Mouse (Mus musculus) lung, postnatal 4 days (tissue): ENCODE data around the gene Arfgap2.
"Not testable (repeated sequence)": the region's sequence is repeated elsewhere in the genome, so short reads cannot be mapped to it uniquely, and the experiment has no call there.

Experiments
- DNase-seq, 2 experiments: peaks; one replicate each; pipeline ENCODE4 v3.0.0; 2021

Arfgap2 gene

DNA sequence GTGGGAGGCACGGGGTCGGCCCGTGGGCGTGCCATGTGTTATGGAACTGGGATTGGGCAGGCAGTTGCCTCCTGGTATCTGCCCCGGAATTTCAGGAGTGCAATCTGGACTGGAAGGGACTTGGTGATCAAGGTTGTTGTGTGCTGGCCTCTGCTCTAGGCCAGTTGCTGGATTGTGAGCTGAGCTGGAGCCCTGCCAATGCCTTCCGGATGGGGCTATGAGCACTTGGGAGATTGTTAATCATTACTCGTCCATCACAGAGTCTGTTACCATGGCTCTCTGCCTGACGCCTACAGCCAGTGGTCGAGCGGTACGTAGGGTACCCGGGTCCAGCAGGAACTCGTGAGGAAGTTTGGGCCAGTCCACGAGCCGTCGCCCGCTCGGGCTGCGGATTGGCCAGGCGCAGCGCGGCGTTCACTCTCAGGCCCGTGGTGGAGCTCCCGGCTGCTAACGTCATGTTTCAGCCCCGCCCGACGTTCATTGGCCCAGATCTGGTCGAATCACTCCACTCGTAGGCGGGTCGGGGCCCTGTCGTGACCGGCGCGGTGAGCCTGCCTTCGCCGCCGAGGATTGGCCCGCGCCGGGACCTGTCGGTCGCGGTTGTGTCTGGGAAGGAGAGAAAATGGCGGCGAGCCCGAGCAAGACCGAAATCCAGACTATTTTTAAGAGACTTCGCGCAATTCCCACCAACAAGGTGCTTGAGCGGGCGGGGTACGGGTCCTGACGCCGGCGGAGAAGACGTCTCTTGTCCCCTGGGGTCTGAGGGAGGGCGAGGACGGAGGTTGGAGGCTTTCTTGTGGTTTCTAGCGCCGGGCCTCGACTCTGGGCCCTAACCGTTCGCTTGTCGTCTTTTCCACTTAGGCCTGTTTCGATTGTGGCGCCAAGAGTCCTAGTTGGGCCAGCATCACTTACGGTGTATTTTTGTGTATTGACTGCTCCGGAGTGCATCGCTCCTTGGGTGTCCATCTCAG is at the start of gene Arfgap2:
TSS of gene Arfgap2 (plus strand) at position 264 of the 971 bp plus-strand sequence.
- peak; percentile 98 to 99 for DNase-seq

DNA sequence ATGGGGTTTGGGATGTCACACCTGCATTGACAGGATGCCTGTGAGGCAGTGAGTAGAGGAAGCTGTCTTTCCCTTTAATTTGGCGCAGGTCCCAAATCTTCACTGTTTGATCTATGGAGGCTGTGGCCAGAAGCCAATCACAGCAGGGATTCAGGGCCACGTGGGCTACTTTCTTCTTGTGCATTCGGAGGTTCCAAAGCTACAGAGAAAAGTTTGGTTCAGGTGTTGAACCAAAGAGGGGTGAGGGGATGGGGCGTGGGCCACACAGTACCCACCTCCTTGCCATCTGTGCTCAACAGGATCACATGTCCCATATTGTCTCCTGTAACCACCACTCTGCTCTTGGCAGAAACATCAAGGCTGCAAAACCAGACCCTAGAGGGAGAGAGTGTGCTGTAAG is 47.7 kb upstream of the Arfgap2 start:
- peak in 1 of 2 experiments; percentile 18 for DNase-seq

GRCm38 (mm10) chr2:91220501-91220900 is 44.3 kb upstream of the Arfgap2 start:
- no peak for DNase-seq

DNA sequence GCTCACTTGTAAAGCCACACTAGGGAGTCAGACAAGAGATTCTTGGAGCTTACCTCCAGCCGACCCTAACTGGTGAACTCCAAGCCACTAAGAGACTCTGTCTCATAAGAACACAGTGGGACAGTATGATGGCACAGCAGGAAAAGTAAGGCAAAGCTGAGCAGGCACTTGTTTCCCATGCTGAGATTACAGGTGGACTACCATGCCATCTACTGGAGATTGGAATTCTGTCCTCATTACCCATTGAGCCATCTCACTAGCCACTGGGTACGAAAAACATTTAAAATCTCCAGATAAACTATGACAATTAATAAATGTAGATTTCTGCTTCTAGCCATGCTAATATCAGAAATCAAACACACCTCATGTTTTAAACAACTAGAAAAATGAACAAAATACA is 41.2 kb upstream of the Arfgap2 start:
- no peak for DNase-seq

DNA sequence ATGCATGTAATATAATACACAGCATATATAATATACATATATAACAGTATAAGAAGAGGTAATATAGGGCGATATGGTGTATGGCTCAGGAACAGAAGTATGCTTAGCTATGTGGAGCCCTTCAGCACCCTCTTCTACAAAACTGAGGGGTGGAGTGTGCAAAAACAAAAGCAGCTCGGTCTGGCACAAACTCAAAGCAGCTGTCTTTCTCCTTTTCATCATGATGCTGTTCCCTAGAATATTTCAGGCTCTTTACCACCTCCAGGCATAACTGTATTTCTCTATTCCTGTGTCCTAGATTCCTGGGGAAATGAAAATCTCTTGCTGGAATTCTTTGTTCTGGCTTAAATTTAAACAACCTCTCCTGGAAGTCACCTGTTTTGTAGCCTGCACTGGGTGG is 35.0 kb upstream of the Arfgap2 start:
- no peak for DNase-seq

GRCm38 (mm10) chr2:91236601-91237510 is 27.9 kb upstream of the Arfgap2 start, which contains the start of gene Ddb2:
Gene Ddb2 (minus strand): TSS chr2:91236982.
- peak; percentile 95 to 96 for DNase-seq

- not testable (repeated sequence) for DNase-seq
Observed at GRCm38 (mm10) chr2:91237511-91238080, 27.2 kb upstream of the Arfgap2 start.

- no peak for DNase-seq
Observed at GRCm38 (mm10) chr2:91242547-91242946, 22.2 kb upstream of the Arfgap2 start.

GRCm38 (mm10) chr2:91243416-91243815 is 21.4 kb upstream of the Arfgap2 start:
- no peak for DNase-seq

- no peak for DNase-seq
Observed at GRCm38 (mm10) chr2:91244557-91245228, 20.1 kb upstream of the Arfgap2 start.

GRCm38 (mm10) chr2:91248366-91248765 is 16.4 kb upstream of the Arfgap2 start:
- no peak for DNase-seq

- no peak for DNase-seq
Observed at GRCm38 (mm10) chr2:91252001-91252400, 12.8 kb upstream of the Arfgap2 start.

DNA sequence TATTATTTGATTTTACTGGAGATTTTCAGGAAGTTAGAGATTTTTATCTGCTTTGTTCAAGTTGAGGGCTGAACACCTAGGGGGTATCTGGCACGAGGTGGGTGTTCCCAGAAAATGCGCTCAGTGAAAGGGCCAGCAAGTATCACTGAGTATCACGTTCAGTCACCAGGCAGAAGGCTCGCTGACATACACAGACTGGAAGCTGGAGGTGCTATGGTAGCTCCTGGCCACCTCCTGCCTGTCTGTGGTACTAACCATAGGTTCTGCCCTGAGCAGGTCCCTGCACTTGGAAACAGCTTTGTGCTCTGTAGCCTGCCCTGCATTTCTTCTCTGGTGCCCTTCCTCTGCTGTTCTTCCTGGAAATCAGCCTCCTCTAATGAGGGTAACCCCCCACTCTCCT is 12.3 kb upstream of the Arfgap2 start:
- no peak for DNase-seq

DNA sequence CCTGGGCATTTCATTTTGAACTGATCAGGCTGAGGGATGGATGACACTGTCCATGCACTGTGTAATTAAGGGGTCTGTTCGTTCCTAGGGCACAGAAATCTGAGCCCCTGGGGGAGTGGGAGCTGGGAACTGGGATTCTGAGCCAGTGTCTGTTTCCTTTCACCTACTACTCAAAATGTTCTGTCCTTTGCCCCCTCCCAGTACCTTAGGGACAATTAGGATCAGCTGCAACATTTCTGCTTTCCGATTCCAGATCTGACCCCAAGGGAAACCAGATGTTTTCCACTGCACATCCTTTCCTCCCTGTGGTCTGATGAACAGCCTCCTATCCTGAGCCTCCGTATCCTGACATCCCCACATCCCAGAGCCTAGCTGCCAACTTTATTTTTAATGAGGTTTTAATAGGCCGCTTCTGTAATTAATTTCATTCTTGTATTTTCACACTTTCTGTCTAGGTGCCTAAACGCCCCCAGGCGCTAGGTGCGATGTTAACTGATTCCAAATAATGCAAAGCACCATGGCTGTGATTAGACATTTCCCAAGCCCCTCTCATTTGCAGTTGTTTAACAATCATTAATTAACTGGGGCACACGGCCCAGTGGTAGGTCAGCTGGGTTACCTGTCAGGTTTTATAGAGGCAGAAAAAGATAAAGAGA is 9.9 kb upstream of the Arfgap2 start:
- DNase-seq, result no peak

GRCm38 (mm10) chr2:91255661-91256150 is 9.1 kb upstream of the Arfgap2 start, which contains the start of gene Pacsin3:
Gene Pacsin3 (plus strand): TSS chr2:91255954.
- DNase-seq, result peak; percentile 31 to 49

GRCm38 (mm10) chr2:91256256-91257125 is 8.3 kb upstream of the Arfgap2 start:
- peak; percentile 73 to 81 for DNase-seq

DNA sequence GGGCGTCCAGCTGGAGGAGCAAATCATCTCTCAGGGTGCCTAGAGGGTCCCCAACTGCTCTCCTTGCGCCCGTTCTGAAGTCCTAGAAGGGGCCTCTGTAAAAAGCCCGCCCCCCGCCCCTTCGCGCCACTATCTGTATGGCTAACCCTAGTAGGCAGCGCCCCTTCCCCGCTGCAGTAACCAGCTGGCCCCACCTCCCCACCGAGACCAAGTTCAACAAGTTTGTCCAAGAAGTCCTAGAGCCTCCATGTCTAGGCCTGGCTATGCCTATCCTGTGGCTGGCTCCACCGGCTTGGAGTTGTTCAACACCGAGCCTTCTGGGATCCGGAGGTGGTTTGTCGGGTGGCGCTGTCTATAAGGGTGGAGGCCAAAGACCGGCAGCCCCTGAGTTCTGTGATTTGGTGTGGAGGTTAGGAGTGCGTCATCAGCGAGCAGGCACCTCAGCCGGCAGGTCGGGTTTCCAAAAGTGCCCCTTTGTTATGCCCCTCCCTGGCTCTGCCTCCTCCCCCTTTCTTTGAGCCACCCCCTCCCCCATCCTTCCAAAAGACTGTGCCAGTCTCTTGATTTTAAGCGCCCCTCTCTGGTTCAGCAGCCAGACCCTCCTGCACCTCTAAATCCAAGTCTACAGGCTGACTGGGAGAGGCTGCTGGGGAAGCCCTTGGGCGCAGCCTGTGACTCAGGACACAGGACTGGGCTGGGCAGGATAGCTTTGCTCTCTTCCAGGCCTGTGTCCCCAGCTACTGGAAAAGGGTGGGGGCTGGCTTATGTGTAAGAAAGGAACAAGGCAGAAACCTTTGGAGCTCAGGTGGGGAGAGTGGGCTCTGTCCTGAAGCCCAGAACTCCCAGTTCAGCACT is 7.4 kb upstream of the Arfgap2 start:
- peak; percentile 60 to 79 for DNase-seq

GRCm38 (mm10) chr2:91258054-91258453 is 6.7 kb upstream of the Arfgap2 start:
- peak in 1 of 2 experiments; percentile 52 for DNase-seq

DNA sequence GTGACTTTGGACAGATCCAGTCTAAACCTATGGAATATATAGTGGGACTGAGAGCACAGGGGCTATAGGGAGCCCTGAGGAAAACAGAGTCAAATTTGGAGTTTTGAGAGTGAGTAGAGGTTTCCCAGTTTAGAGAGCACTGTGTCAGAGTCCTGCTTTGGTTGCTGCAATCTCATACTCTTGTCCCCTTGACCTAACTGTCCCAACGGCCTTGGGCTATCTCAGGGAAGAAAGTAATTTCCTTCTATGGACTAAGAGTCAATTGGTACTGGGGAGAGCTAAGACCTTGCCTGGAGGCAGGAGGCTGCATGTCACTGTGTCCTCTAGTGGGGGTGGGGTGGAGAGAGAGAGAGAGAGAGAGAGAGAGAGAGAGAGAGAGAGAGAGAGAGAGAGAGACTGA is 5.9 kb upstream of the Arfgap2 start:
- no peak for DNase-seq
